Mouse (Mus musculus) lung, postnatal 14 days (tissue): Measurements from ENCODE around the gene Wrap73.

Experiments used
- DNase-seq: peaks from one replicate; pipeline ENCODE4 v3.0.0; 2021

The Wrap73 gene

DNA sequence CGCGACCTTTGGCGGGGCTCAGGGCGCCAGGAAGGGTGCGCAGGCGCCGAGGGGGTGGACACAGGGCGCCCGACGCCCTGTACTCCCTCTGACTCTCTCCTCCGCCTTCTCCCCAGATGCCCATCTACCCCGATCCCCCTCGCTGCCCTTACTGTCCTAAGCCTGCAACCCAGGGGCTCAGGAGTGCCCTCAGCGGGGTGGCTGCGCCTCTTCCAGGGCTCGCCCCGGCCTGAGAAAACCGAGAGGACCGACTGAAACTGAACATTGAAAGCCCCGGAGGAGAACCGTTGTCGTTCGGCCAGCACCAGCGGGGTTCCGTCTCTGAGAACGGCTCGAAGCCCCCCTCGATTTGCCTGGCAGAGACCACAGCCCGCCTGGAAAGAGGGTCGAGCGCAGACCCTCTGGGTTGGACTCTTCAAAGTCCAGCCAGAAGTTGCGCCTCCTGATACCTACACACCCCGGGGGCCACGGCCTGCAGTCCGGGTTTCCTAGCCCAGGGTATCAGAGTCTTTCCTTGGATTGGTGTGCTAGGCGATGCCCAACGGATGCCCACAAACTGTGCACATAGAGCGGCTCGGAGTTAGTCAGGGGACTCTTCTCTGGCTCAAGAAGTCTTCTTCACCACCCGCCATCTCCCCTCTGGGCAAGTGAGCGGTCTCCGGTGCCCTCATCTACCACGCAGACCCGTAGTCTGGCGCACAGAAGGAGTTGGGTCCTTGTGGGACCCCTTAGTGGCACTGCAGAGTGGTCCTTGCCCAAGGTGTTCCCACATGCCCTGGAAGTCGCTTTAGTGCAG lies 1.8 kb upstream of the Wrap73 start:
- no peak for DNase-seq

- no peak for DNase-seq
Observed at GRCm38 (mm10) chr4:154141009-154141867, 934 bp upstream of the Wrap73 start.

DNA sequence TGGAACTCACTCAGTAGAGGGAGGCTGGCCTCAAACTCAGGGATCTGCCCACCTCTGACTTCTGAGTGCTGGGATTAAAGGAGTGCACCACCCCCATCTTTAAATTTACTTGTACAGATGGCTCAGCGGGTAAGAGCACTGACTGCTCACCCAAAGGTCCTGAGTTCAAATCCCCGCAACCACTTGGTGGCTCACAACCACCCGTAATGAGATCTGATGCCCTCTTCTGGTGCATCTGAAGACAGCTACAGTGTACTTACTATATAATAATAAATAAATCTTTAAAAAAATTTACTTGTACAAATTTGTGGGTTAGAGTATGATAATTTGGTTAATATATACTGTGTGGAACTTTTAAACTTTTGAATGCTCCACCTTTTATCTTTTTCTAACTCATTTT lies 2.5 kb downstream of the Wrap73 start:
- DNase-seq: no peak

DNA sequence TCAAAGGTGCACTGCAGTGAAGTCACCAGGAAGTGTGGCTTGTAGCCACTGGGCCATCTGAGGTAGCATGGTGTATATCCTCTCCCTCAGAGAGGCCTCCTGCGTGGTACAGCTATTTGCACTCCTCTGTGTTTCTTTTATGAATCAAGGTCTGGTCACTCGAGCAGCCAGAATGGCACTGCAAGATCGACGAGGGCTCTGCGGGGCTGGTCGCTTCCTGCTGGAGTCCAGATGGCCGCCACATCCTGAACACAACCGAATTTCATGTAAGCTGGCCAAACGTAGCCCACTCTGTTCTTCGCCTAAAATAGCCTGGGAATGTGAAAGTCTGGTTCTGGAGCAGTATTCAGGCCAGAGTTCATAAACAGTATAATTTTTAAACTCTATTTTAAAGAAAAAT lies 4.2 kb downstream of the Wrap73 start:
- DNase-seq: no peak

- DNase-seq: no peak
Observed at GRCm38 (mm10) chr4:154154104-154154503, 11.9 kb downstream of the Wrap73 start.

- no peak for DNase-seq
Observed at GRCm38 (mm10) chr4:154156050-154156449, 13.9 kb downstream of the Wrap73 start.

- DNase-seq: no peak
Observed at GRCm38 (mm10) chr4:154157970-154158662, 15.9 kb downstream of the Wrap73 start.

GRCm38 (mm10) chr4:154159002-154159401 lies 16.8 kb downstream of the Wrap73 start:
- peak; percentile 90 for DNase-seq

GRCm38 (mm10) chr4:154159961-154160537 lies 17.9 kb downstream of the Wrap73 start:
- peak; percentile 49 for DNase-seq

- peak; percentile 98 for DNase-seq
Observed at GRCm38 (mm10) chr4:154160538-154161390, 18.6 kb downstream of the Wrap73 start, which contains the start of gene Tprgl. Tprgl (minus strand) TSS chr4:154160666.

DNA sequence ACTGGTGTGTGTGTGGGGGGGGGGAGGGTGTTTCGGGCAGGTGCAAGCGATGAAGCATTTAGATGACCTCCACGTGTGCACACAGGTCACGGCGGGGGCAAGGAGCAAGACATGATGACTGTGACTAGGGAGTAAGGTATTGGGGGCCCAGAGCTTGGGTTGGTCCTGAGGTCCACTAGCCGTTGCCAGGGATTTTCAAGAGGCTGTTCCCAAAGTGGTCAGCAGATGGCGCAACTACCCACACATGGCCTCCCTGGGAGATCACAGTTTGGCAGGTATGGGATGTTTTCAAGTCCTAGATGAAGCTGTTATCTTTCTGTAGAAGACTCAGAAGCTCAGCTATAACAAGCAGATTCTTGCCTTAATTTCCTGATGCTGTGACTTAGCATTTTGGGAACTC lies 21.1 kb downstream of the Wrap73 start:
- DNase-seq: peak; percentile 88

- DNase-seq: peak; percentile 89
Observed at GRCm38 (mm10) chr4:154167053-154167452, 24.9 kb downstream of the Wrap73 start.

DNA sequence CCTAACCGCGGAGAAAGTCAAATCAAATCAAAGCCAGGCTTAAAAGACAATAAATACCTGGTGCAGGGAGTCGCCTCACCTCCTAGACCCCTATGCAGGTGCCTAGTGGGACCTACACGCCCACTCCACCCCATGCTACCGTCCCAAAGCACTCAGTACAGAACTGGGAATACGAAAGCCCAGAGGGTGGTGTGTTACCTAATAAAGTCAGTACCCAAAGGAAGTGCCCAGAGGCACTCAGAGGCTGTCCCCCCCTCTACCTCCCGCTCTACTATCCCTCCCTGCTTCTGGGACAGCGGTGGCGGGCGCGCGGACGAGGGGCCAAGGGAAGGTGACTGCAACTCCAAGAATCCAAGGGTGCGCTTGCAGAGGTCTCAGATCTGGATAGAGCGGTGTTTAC lies 27.8 kb downstream of the Wrap73 start:
- no peak for DNase-seq

- DNase-seq: peak; percentile 78
Observed at GRCm38 (mm10) chr4:154170506-154171150, 28.5 kb downstream of the Wrap73 start, which contains the start of gene Megf6. Megf6 (plus strand) TSS chr4:154170730.

DNA sequence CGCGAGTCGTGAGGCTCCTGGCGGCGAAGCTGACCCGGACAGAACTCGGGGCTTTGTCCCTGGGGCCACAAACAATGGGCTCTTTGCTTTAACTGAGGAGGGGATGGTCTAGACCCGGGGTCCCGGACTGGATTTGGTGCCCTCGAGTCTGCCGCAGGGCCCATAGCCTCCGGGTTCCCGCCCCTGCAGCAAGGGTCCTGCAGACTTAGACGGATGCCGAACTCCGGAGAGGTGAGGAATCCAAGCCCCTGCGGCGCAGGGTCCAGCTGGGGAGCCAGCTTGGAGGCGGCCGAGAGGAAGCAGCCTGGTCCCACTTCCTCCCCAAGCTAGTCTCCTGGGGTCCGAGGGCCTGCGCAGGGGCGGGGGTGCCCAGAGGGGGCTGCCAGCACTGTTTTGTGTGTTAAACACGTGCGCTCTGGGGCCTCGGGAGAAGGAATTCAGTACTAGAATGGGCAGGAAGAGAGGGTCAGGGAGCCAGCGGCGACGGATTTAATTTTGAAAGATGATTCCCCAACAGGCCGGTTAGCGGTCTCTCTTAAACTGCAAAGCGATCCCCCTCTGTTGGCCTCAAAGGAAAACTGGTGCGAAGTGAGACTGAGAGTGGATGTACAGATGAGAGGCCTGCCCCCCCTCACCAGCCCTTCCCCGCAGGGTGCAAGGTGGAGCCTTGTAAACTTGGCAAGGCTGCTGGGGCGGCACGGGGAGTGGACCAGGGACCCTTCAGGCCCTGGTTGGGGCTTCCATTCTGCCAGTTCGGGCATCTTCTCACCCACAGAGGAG lies 29.2 kb downstream of the Wrap73 start:
- DNase-seq: no peak

DNA sequence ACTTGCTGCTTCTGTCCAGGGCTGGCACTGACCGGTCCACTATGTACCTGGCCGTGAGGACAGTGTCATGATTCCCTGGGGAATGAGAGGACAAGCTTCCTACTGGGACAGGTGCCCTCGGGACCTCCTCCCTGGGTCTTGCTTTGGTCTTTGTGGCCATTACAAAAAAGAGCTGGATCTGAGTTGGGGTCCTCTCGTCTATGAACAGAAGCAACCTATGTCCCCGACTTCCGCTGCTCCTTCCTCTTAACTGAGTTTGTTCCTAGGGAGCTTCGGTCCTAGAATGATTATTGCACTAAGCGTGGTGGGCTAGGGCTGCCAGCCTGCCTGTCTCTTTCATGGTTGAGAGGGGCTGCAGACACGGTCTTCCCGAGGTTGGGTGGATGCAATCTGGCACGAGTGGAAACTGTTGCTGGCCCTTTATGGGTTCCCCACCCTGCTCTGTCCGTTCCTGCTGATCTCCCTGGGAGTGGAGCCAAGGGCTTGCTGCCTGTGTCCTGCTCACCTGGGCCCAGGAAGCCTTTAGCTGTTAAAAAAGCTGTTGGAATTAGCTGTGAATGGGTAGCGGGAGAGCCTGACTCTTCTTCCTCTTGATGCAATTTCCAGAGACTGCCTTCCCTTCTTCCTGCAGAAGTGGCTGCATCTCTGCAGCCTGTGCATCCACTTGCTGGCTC lies 29.9 kb downstream of the Wrap73 start:
- DNase-seq: no peak

DNA sequence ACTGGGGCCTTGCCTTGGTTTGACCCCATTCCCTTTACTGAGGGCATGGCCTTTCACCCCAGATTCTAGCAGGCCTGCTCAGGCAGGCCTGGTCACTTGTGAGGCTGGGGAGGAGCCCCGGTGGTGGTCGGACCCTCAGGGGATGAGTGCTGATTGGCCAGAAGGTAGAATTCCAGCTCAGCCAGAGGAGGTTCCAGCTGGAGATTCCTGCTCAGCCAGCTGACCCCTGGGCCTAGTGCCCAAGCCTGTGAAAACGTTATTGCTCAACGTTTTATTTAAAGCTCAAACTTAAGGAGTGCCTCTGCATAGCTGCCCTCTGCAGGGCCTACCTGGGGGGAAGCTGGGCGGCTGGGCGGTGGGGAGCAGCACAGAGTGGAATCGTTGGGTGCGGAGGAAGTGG lies 35.1 kb downstream of the Wrap73 start:
- DNase-seq: peak; percentile 70

GRCm38 (mm10) chr4:154181001-154181400 lies 38.8 kb downstream of the Wrap73 start:
- DNase-seq: peak; percentile 55

DNA sequence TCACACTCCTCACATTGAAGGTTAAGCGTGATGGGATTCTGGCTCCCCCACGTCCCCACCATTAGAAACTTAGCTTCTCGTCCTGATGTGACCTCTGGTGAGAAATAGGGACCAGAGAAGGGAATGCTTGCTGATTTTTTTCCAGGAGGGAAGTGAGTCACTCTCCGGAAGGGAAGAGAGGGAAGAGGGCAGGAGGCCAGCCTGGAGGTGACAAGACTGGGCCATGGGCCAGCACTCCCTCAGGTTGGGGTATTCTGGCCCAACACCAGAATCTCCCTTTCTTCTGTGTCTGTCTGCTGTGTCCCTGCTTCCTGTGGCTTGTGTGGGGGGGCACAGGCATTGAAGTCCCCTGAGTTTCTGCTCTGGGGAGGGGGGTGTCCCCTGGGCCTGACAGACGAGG lies 41.4 kb downstream of the Wrap73 start:
- DNase-seq: peak; percentile 54

GRCm38 (mm10) chr4:154185001-154185400 lies 42.8 kb downstream of the Wrap73 start:
- no peak for DNase-seq
